Mouse (Mus musculus) layer of hippocampus, adult 18-20 months (tissue): Measurements from ENCODE around the gene Cul1. TPM values are rescaled to one million over a fixed set of nuclear protein-coding genes. Genes with fewer than 3 reads are reported as not detected.

Experiments used
- DNase-seq, 2 experiments: peaks; one replicate each; pipeline ENCODE4 v3.0.0; 2022; ENCODE audit warnings: low spot score in 2 of 2
- total RNA-seq, 2 experiments: library from RNA; stranded (reverse); gene quantifications; 2 replicates each; pipeline ENCODE4 v1.2.3; 2021

Gene Cul1
- total RNA-seq, 2 experiments from 2014 or later, result 98.0 to 99.4 TPM

DNA sequence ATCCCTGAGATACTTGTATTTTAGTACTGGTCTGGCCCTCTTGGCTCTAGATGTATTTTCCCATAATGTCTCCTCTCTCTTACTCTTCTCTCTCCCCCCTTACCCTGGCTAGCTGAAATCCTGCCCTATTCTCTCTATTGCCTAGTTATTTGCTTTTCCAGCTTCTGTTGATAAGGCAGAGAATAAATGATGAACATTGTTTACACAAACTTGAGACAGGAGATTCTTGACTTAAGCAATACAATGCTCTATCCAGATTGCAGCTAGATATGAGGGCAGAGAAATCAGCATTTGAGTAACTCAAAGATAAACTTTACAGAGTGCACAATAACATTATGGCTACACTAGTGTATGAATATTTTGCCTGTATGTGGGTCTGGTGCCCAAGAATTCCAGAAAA, 16.6 kb downstream of the Cul1 start:
- DNase-seq, result no peak

DNA sequence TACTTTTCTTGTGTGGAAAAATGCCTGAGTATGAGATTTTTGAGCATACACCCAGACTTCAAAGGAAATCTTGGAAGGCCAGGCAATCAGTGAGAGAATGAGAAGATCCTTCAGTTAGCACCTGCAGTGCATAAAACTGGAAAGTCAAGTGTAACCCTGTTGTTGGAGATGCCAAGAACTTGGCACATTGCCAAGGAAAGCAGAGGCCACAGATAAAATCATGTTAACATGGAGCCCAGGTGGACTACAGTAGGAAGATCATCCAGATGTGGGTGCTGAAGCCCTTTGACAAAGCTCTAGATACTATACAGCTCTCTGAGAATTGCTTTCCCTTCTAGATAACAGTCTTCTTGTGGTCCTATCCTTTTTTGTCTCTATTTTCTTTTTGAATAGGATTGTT, 19.2 kb downstream of the Cul1 start:
- no peak for DNase-seq

DNA sequence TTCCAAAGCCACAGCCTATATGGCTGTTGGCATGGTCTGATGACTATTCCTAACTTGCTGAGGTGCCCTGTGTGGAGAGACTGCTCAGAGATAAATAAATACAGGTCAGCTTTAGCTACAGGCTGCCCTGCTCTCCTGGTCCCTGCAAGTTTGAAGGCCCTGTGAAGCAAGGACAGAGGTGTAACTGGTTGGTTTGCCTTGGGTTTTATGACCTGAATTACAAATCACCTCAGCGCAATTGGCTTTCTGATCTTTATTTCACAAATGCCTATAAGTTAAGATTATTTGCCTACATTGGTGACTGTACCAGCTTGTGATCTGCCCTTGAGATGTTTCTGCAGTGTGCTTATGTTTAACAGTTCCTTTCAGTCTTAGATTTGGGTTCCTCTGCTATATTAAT, 28.8 kb downstream of the Cul1 start:
- no peak for DNase-seq

DNA sequence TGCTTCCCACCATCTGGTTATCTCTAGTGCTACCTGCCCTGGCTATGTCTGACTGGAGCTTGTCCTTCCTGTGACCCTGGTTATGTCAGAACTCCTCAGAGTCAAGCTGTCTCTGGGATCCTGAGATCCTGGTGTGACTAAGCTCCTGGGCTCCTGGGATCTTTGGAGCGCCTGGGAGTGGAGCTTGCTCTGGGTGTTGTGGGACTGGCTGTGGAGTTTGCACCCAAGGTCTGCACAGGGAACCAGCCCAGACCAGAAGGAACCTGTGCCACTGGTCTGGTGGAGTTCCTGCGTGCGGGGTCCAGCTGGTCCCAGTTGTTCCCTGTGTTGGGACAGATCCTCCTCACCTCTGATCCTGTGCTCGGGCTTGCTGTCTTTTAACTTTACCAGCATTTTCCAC, 41.4 kb downstream of the Cul1 start:
- DNase-seq, result no peak

DNA sequence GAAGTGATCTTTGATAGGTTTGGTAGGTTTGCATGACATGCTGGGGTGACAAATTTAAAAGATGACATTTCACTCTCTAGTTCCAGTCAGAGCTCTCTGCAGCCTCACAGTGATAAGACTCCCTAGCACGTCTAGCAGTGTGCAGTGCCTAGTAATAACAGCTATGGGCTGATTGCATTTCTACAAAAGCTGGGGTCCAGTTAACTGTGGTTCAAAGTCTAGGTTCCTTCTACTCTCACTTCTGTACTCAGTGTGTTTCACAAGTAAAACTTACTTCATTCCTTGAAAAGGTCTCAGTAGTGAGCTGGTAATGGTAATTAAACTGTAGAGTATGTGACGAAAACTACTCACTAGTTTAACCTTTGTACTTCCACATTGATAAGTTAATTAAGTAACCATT, 66.8 kb downstream of the Cul1 start:
- no peak for DNase-seq

DNA sequence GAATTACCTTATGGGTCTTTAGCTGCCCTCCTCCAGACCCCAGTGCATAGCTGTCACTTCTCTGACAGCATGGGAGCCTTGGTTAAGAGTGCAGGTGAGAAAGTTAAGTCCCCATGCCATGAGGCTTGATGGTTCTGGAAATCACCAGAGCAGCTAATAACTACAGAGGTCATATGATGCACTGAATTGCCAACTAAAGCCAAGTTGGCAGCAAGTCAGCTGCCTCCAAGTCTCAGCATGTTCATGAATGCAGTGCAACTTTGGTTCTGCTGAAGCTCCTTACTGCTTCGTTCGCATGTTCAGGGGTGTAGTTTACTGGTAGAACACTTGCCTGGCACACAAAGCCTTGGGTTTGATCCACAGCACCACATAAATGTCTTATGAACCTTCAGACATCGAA, 69.2 kb downstream of the Cul1 start:
- no peak for DNase-seq

DNA sequence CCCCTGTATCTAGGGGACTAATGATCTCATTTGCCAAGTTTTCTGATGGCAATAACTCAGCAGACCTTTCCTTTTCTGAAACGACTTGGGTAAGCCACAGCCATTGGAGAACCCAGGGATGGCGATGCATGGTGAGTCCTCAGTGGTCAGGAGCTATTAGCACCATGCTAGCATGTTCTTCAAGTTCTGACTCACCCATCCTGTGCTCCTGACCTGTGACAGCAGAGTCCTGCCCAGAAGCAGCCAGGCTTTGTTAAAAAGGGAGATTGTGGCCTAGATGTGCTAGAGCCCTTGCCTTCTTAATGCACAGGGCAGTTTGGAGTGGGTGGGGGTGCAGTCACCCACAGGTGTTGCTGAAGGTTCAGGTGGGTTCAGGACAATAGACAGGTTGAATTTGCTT, 71.8 kb downstream of the Cul1 start:
- DNase-seq, result no peak

DNA sequence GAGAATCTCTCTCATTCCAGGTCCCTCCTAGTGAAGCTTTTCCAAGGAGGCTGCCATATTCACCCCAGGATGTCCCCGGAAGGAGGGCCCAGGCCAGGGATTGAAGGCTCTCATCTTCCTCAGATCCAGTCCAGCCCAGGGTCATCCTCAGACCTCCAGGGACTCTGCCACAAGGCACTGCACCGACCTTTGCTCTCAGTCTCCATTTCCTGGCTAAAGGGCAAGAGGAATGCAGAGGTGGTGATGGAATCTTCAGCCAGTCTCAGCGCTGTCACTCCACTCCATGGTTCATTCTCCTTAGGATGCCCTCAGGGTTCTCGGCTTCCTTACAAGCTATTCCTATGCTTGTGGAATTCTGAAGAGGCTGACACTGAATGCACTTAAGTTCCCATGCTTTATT, 73.2 kb downstream of the Cul1 start:
- no peak for DNase-seq

DNA sequence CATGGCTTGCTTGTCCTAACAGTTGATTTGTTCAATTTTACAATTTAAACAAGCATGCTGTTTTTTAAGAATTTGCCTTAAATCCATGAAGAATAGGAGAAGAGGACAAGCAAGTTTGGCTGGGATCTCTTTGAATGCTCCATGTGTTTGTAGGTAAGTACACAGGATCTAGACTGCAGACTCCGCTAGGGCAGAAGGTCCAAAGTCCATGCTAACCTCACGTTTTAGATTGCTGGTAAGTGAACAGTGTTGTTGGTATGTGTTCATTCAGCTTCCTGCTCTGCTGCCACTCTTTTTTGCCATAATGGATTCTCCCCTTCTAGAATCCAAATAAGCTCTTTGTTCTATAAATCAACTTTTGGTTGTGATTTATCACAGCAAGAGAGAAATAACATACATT, 73.9 kb downstream of the Cul1 start:
- DNase-seq, result no peak

DNA sequence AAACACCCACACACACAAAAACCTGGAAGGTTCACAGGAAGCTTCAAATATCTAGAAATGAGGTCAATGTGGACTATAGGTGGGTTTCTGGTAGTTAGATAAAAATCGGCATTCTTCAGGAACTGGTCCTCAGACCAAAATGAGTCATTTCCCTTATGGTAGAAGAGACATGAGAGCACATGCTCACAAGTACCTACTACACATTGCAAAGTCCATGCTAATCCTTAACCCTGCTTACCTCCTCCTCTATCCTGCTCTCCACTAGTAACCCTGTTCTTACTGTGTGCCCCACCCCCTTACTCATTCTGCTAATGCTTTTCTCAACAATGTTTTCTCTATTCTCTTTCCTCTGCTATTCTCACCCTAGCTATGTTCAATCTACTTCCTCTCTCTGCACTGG, 74.5 kb downstream of the Cul1 start:
- no peak for DNase-seq

DNA sequence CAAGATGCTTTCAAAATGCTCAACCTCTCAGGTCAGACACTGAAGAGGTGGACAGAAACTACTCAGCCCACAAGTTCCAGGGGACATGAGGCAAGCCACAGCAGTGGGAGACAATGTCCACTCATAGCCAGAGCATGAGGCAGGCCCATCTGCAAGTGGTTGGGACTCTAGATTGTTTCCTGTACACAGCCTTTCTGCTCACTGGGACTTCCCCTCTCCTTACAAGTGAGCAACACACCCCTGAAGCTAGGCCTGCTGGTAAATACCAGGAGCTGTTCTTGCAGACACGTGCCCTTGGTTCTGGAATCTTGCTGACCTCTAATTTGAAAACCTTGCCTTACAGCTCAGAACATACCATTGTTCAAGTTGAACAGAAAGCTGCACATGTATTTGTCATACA, 79.3 kb downstream of the Cul1 start:
- DNase-seq, result no peak

DNA sequence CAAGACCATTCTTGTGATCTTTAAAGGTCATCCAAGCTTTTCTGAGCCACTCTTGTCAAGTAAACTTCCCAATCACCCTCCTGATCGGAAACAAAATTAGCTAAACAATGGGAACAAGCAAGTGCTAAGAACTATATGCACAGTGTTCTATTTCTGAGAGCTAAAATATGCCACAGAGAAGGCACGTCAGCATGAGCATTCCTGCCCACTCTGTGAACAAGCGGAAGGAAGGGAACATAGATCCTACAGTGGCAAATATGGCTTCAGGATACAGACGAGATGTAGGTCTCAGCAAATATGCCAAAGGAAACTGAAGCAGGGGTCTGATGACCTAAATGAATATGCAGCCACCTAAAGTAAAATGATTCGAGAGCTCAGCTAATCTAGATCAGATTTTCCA, 82.1 kb downstream of the Cul1 start:
- DNase-seq, result no peak

DNA sequence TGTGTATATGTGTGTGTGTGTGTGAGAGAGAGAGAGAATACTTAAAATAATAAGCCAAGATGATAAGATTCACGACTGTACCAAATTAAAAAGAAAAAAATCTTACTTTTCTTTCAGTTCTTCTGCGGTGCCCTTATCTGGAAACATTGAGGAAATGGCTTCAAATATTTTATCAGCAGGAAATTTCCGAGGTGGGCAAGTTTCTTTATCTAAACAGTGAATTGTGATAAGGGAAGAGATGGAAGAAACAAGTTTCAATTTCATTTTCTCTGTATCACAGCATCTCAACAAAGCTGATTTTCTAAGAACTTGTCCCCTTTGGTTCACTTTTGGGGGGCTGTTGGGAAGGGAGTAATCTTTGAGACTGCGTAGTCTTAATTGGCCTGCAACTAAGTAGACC, 99.1 kb downstream of the Cul1 start:
- DNase-seq, result no peak

DNA sequence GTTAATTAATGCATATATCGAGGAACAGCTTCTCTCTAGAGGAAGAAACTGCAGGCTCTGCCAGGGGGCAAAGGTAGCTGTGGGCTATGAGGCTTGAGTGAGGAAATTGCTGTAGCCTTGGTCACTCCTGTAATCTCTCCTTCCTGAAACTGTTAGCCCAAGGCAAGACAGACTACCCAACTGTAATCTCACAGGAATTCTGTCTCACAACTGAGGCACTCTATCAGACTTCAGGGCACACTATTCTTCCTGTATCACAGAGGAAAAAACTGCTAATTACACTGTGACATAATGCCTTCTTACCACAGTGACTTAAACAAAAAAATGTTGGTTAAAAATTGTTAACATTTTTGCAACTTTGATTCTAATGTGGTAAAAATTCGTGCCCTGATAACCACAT, 106.1 kb downstream of the Cul1 start:
- no peak for DNase-seq

DNA sequence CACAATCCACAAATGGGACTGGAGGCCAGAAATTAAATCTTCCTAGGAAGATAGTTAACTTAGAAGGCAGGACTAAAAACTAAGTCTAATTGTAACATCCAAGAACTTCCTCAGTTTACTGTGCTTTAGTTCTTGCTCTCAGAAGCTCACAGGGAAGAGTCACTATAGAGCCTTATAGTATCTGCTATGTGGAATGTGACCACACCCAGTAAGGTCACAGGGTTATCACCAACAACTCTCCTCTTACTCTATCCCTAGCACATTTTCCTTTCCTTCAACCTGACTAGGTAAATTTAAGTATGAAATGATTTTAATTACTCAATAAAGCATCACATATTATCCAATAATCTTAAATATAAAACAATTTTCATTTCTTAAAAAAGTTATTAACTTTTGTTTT, 107.2 kb downstream of the Cul1 start:
- no peak for DNase-seq

DNA sequence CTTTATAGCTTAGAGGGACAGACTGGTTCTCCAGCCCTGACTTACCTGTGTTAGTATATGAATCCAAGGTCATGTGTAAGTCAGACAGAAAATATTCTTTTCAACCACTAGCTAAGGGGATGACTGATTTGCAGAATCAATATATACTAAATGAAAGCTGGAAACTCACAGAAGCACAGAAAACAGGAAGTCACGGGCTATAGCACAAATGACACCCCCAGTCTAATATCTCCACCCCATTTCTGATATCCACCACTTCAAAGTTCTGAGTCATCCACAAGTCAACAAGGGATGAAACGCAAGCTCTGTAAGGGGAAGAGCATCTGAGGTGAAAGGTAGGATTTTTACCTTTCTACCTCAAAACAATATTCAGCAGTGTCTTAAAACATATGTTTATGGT, 107.6 kb downstream of the Cul1 start:
- DNase-seq, result no peak

DNA sequence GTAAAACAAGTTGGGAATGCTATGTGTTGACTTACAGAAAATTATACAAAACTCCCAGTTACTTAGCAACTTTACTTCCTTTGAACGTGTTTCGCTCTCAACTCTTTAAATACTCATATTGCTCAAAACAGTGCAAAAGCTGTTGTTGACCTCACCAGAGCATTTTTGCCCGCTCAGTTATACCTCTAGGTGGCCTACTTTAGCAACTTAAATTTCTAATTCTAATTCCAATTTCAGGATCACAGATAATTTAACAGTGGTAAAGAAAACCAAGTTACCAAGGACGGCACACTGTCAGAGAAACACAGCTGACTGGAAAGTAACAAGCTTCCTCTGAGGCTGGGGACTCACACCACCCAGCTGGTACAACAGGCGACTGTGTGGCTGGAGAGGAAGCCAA, 108.2 kb downstream of the Cul1 start:
- DNase-seq, result peak in 1 of 2 experiments; percentile 9

DNA sequence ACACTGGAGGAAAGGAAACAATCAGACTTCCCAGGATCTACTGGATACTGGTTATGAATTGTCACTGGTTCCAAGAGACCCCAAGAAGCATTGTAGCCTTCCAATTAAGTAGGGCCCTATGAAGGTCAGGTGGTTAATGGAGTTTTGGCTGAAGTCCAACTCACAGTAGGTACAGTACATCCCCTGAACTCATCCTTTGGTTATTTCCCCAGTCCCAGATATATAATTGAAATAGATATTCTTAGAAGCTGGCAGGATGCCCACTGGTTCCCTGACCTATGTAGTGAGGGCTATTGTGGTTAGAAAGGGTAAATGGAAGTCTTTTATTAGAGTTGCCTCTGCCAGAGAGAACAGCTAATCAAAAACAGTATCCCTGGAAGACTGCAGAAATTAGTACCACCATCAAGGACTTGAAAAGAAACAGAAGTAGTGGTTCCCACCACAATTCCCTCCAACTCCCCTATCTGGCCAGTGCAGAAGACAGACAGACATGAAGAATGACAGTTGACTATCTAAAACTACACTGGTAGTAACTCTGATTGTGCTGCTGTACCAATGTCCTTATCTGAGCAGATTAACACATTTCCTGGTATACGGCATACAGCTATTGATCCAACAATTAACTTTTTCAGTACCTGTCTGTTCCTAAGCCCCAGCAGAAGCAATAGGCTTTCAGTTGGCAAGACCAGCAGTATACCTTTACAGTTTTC, 112.3 kb downstream of the Cul1 start:
- DNase-seq, result no peak

DNA sequence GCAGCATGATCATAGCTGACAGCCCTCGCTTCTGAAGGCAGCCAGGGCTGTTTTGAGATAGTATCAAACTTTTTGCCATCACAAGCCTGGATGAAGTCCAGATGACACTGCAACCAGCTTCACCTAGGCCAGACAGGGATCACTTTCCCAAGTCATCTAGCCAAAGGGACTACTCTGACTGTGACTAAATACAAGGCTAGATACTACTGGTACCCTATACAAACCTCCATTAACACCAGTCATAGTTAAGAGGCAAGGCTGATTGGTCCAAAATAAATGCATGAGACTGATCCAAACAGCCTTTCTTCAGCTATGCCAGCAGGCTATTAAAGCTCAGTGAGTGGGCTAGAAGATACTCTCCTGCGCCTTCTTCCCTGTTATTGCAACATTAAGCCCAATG, 119.7 kb downstream of the Cul1 start:
- no peak for DNase-seq

Other genes starting within 250 kb of the Cul1 start
- gene Ezh2, start 141.9 kb downstream of the Cul1 start, total RNA-seq, result 10 to 100 TPM in 1 of 2 experiments, 1 to 10 TPM in 1; 9.8 to 13.7 TPM